Mouse (Mus musculus) neural tube, embryonic 11.5 days (tissue): ENCODE data around the gene Gfy. TPM values are rescaled to one million over a fixed set of nuclear protein-coding genes. Genes with fewer than 3 reads are reported as not detected.

Experiments used
- ATAC-seq: fragments of 200-750 bp; cut with Nextera tagmentation; 2 replicates; pipeline ENCODE4 v1.8.0; 2017; ENCODE audit warnings: moderate number of reproducible peaks, mild to moderate bottlenecking, moderate TSS enrichment, moderate library complexity; ENCODE audit not compliant: insufficient read depth, low FRiP score, low TSS enrichment
- DNase-seq: peaks from one replicate; pipeline ENCODE4 v3.0.0-alpha.2; 2015; ENCODE audit warnings: low spot score
- H3K27ac ChIP-seq: fragments of 300-500 bp; sonication (generic); 2 replicates; pipeline ENCODE4 v1.5.1; 2014; ENCODE audit warnings: low read depth, mild to moderate bottlenecking, low read length
- H3K27me3 ChIP-seq: fragments of 300-500 bp; sonication (generic); 2 replicates; pipeline ENCODE4 v1.6.1; 2014; ENCODE audit warnings: mild to moderate bottlenecking, low read length, mixed read lengths; ENCODE audit not compliant: control insufficient read depth, insufficient read depth
- H3K36me3 ChIP-seq: fragments of 300-500 bp; sonication (generic); 2 replicates; pipeline ENCODE4 v1.6.1; 2014; ENCODE audit warnings: mild to moderate bottlenecking, low read length, moderate library complexity, mixed read lengths; ENCODE audit not compliant: control insufficient read depth, insufficient read depth
- H3K4me1 ChIP-seq: fragments of 300-500 bp; sonication (generic); 2 replicates; pipeline ENCODE4 v1.6.1; 2014; ENCODE audit warnings: low read length, mixed read lengths; ENCODE audit not compliant: control insufficient read depth, insufficient read depth
- H3K4me2 ChIP-seq: fragments of 300-500 bp; sonication (generic); 2 replicates; pipeline ENCODE4 v1.6.1; 2014; ENCODE audit warnings: low read depth, mild to moderate bottlenecking, moderate library complexity
- H3K4me3 ChIP-seq: fragments of 300-500 bp; sonication (generic); 2 replicates; pipeline ENCODE4 v1.5.1; 2014; ENCODE audit warnings: low read depth, low read length
- H3K9ac ChIP-seq: fragments of 300-500 bp; sonication (generic); 2 replicates; pipeline ENCODE4 v1.6.1; 2014; ENCODE audit warnings: mild to moderate bottlenecking, low read length
- H3K9me3 ChIP-seq: fragments of 300-500 bp; sonication (generic); 2 replicates; pipeline ENCODE4 v1.6.1; 2016; ENCODE audit warnings: low read length; ENCODE audit not compliant: control insufficient read depth
- WGBS: fragments of 180-500 bp; shearing (Covaris S2); extraction: QIAGEN DNeasy Blood & Tissue Kit; methylation state at CpG from one replicate; pipeline ENCODE4 v1.1.7; 2014; 5-methylcytosine and 5-hydroxymethylcytosine counted together
- polyA plus RNA-seq: library from polyadenylated mRNA; unstranded; fragments of >200 nt; fragmentation: Nextera tagmentation; extraction: Ambion mirVana; gene quantifications from 2 replicates; pipeline ENCODE4 v1.2.1, GENCODE M21; 2014

The Gfy gene
- polyA plus RNA-seq, 1 experiment from 2014 or later, result not detected

DNA sequence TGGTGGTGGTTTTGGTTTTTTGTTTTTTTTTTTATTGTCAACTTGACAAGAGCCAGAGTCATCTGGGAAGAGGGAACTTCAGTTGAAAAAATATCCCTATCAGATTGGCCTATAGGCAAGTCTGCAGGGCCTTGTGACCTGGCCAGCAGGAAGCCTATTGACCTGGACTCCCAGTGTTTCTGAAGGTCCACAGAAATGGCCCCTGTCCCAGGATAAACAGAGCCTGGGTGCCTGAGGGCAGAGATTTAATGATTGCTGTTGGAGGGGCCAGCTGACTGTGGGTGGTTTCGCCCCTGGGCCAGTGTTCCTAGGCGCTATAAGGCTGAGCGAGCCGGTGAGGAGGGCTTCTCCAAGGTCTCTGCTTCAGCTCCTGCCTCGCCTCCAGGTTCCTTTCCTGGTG lies 34.3 kb upstream of the Gfy start:
- ATAC-seq, result no peak
- WGBS, result 48% methylated on average over 5 of the region's 5 CpGs

DNA sequence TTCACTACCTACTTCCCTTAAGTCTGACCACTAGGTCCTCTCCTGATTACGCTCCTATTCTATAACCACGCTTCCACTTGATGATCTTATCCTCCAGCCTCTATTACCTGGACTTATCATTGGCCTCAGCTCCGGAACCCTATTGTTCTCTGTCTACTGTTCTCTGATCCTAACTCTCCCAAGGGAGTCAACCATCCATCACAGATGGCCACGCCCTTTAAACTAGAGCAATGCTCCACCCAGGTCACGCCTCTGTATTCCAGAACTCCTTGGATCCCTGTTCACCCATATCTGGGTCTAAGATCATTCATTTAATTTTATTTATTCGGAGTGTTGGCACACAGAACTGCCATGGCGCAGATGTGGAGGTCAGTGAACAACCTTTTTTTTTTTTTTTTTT lies 33.0 kb upstream of the Gfy start:
- H3K27ac ChIP-seq, result no peak overlapping the region
- no peak overlapping the region for H3K4me2 ChIP-seq
- WGBS, result 76% methylated on average over 7 of the region's 7 CpGs
- H3K4me3 ChIP-seq, result no peak overlapping the region
- no peak overlapping the region for H3K9ac ChIP-seq
- peaks cover 5% of the 10 kb centered on the region for H3K4me1 ChIP-seq
- no peaks in the 10 kb centered on the region; the same call in 1 of the 2 replicates for H3K36me3 ChIP-seq
- ATAC-seq (no peak), DNase-seq (no peak)
- peaks cover 17% of the 10 kb centered on the region for H3K27me3 ChIP-seq
- no peaks in the 10 kb centered on the region for H3K9me3 ChIP-seq

More for the DNA sequence above, 34.3 kb upstream of the Gfy start:
- Histone ChIP-seq H3K9me3 (no peaks in the 10 kb centered on the region), H3K36me3 (peaks cover 8% of the 10 kb centered on the region), H3K27ac (no peak overlapping the region), H3K4me1 (peaks cover 13% of the 10 kb centered on the region), H3K9ac (no peak overlapping the region), H3K27me3 (peaks cover 17% of the 10 kb centered on the region), H3K4me2 (no peak overlapping the region), H3K4me3 (no peak overlapping the region)
- no peak for DNase-seq

DNA sequence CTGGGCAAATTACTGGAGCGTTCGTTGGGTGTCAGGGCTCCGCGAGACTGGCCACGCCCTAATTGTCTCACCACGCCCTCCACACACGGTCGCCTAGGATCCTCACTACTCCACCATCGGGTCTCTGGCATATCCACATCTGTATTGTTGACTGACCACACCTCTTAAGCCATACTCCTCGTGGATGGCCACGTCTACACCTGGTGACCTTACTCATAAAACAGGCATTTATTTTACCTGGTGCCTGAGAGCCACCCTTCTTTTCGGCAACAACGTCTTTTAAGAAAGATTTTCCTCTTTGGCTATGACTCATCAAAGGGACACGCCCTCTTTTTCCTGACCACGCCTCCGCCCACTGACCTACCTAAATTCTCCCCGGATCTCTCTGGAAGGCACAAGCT lies 32.5 kb upstream of the Gfy start, which contains the start of gene Dkkl1:
Gene Dkkl1 (minus strand): TSS at position 297 of the 401 bp plus-strand sequence.
- ATAC-seq, result no peak
- no peaks in the 10 kb centered on the region for H3K36me3 ChIP-seq
- peaks cover 17% of the 10 kb centered on the region for H3K27me3 ChIP-seq

DNA sequence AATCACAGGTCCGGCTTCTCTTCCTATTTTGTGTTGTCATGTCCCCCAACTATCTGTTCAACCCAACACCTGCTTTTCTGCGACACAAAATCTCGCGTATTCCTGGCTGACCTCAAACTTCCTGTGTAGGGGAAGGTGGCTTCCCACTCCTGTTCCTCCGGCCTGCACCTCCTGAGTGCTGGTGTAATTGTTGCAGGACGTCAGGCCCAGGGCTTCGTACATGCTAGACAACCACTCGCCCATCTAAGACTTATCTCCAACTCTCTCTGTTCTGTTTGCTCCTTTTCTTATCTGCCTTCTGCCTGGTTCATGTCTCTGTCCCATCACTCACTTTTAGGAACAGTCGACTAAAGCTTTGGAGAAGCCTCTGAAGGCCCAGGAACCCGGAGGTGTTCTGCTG lies 31.7 kb upstream of the Gfy start:
- Histone ChIP-seq H3K36me3 (no peaks in the 10 kb centered on the region), H3K4me2 (no peak overlapping the region), H3K9ac (no peak overlapping the region), H3K27me3 (peaks cover 17% of the 10 kb centered on the region), H3K4me1 (no peaks in the 10 kb centered on the region), H3K4me3 (no peak overlapping the region), H3K9me3 (no peaks in the 10 kb centered on the region), H3K27ac (no peak overlapping the region)
- ATAC-seq (no peak), DNase-seq (no peak)
- 73% methylated on average over 10 of the region's 10 CpGs for WGBS

More for the DNA sequence above, 32.5 kb upstream of the Gfy start, which contains the start of gene Dkkl1:
- peaks cover under 1% of the 10 kb centered on the region; the same call in 1 of the 2 replicates for H3K4me1 ChIP-seq
- H3K4me3 ChIP-seq, result no peak within 1 kb of the TSS
- 6% methylated on average over 17 of the region's 17 CpGs for WGBS
- no peak within 1 kb of the TSS for H3K27ac ChIP-seq
- no peak within 1 kb of the TSS for H3K4me2 ChIP-seq
- no peak for DNase-seq
- no peaks in the 10 kb centered on the region for H3K9me3 ChIP-seq
- no peak within 1 kb of the TSS for H3K9ac ChIP-seq

DNA sequence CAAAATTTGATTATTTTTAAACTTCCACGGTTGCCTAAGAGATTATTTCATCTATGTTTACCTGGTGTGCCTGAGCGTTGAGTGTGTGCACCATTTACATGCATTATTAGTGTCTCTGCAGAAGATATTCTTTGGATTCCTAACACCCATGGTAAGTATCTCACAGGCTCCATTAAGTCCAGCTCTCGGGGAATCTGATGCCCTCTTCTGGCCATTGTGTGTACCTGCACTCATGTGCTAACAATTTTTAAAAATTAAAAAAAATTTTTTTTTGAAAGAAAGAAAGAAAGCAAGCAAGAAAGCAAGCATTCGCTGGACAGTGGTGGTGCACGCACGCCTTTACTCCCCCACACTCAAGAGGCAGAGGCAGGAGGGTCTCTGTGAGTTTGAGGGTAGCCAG lies 28.9 kb upstream of the Gfy start:
- Histone ChIP-seq H3K4me3 (no peak overlapping the region), H3K9ac (no peak overlapping the region), H3K36me3 (no peaks in the 10 kb centered on the region), H3K4me1 (no peaks in the 10 kb centered on the region), H3K4me2 (no peak overlapping the region), H3K9me3 (no peaks in the 10 kb centered on the region), H3K27me3 (peaks cover 17% of the 10 kb centered on the region), H3K27ac (no peak overlapping the region)
- no peak for ATAC-seq
- DNase-seq, result no peak
- 76% methylated on average over 6 of the region's 6 CpGs for WGBS

DNA sequence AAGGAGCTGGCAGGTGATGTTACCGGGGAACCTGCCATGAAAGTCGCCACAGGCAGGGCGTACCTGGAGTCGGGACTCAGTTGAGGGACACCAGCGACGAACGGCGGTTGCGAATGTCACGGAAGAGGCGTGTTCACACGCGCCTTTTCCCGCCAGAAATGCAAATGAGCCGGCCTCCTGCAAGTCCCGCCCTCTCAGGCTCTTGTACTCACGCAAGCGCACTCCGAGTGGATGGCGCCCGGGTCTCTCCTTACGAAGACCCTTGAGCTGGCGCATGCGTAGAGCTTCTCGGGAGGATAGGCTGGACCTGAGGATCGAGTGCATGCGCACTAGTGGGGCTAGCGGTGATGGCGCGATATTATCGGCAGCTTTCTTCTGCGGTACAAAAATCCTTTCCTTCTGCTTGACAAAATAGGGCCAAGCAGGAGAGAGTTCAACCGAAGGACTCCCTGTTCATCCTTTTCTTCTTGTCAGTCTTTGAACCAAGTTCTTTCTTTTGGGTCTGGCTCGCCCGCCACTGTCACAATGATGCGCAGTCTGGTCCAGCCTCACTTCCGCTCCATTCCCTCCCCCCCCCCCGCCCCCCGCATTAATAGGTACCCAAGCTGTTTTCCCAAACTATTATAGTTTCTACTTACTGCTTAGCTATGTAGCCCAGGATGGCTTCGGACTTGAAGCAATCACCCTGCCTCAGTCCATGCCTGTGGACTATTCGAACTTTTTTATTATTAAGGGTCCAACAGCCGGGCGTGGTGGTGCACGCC lies 25.2 kb upstream of the Gfy start, which contains the start of gene Ccdc155:
Gene Ccdc155 (minus strand): TSS at position 513 of the 764 bp plus-strand sequence.
- Histone ChIP-seq H3K4me1 (no peaks in the 10 kb centered on the region), H3K27ac (no peak within 1 kb of the TSS), H3K27me3 (no peaks in the 10 kb centered on the region), H3K9me3 (no peaks in the 10 kb centered on the region), H3K9ac (peak within 1 kb of the TSS; percentile 50), H3K36me3 (no peaks in the 10 kb centered on the region), H3K4me2 (peak within 1 kb of the TSS; percentile 42), H3K4me3 (peak within 1 kb of the TSS; percentile 31)
- ATAC-seq (peak; percentile 94), DNase-seq (peak; percentile 98)
- WGBS, result 10% methylated on average over 43 of the region's 44 CpGs

DNA sequence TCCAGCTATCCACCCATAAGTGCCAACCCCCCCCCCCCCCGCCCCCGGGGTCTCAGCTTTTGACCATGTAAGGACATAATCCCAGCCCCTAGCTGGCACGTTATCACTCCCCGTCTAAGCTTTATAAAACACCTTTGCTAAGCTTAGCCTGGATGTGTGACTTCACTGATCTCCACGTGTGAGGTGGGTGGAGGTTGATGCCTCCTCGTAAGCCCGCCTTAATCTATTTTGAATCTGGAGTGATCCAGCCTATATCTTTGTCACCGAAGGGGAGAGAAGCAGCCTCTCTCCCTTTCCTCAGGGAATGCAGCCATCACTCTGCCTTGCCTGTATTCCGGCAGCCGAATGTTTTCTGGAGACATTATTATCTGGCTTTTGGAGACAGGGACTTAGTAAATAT lies 23.3 kb upstream of the Gfy start:
- Histone ChIP-seq H3K36me3 (no peaks in the 10 kb centered on the region), H3K4me1 (no peaks in the 10 kb centered on the region), H3K9me3 (no peaks in the 10 kb centered on the region), H3K4me2 (no peak overlapping the region), H3K27ac (no peak overlapping the region), H3K4me3 (no peak overlapping the region), H3K9ac (no peak overlapping the region), H3K27me3 (no peaks in the 10 kb centered on the region)
- ATAC-seq, result no peak
- 65% methylated on average over 10 of the region's 10 CpGs for WGBS
- no peak for DNase-seq

DNA sequence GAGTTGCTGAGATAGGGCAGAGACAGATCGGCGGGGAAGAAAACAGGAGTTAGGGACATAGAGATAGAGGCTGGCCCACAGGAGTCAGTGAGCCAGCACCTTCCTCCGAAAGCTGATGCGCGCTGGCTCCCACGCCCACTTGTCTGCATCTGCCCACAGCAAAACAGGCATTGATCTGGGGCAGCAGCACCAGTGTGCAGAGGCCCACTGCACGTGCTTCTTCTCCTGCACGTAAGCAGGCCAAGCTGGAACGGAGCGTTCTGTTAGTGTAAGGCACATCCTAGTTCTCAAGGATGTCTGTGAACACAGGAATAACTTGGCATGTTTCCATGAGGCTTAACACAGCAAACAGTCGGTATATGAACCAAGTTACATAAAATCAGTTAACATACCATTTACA lies 19.6 kb upstream of the Gfy start:
- Histone ChIP-seq H3K27me3 (no peaks in the 10 kb centered on the region), H3K27ac (no peak overlapping the region), H3K9me3 (no peaks in the 10 kb centered on the region), H3K9ac (no peak overlapping the region), H3K4me1 (no peaks in the 10 kb centered on the region), H3K4me2 (no peak overlapping the region), H3K36me3 (no peaks in the 10 kb centered on the region), H3K4me3 (no peak overlapping the region)
- 87% methylated on average over 11 of the region's 11 CpGs for WGBS
- ATAC-seq, result no peak
- no peak for DNase-seq

DNA sequence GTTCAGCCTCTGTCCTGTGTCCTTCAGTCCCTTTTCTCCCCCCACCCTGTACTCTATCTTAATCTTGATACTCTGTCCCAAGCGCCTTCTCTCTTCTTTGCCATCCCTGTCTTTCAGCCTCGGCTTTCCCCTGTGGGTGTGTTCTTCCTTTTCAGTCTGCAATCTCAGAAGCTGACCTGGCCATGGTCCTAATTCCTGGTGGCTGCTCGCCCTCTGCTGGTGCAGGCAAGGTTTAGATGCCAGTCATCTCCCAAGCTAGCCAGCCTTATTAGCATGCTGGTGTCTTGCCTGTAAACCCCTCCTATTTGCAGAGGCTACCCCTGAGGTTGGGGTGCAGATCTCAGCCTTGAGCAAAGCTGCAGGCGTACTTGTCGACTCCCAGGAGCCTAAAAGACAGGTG lies 19.1 kb upstream of the Gfy start:
- Histone ChIP-seq H3K27me3 (no peaks in the 10 kb centered on the region), H3K9ac (no peak overlapping the region; the same call in 1 of the 2 replicates)
- WGBS, result 15% methylated on average over 5 of the region's 5 CpGs

More for the DNA sequence above, 19.1 kb upstream of the Gfy start:
- Histone ChIP-seq H3K36me3 (no peaks in the 10 kb centered on the region), H3K27ac (no peak overlapping the region), H3K4me1 (no peaks in the 10 kb centered on the region), H3K4me2 (no peak overlapping the region), H3K9me3 (no peaks in the 10 kb centered on the region), H3K4me3 (no peak overlapping the region)
- DNase-seq, result peak; percentile 79
- no peak for ATAC-seq
